Mouse (Mus musculus) embryo, embryonic 10 days (tissue): ENCODE data around the gene Stmnd1.
"Not testable (repeated sequence)": the region's sequence is repeated elsewhere in the genome, so short reads cannot be mapped to it uniquely, and the experiment has no call there.

Experiments
- DNase-seq: peaks from one replicate; pipeline ENCODE4 v3.0.0-alpha.2; 2015; ENCODE audit warnings: low spot score

The Stmnd1 gene

DNA sequence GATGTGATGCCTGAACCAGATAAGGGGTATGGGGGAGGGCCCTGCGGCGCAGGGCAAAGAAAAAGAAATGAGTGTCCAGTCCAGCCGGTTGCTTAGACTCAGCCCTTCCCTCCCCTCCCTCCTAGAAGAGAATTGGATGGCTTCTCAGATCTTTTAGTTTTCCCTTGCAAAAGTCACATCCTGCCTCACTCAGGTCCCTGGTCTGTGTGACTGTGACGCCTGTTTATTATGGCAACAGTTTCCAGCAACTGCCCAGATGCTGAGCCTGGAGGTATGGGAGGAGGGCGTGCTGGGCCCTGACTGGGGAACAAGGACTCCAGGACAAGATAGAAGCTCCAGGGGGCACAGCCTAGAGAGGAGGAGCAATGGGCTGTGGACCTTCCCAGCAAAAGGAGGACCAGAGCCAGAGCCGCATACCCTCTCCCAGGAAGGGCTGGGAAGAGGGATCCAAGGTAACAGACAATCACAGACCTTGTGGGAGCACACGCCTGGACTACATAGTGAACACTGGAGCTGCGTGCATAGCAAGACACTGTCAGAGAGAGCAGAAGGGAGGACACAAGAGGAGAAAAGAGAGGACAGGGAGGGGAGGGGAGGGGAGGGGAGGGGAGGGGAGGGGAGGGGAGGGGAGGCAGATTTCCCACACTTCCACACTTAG lies at the start of gene Stmnd1:
Gene Stmnd1, plus strand, starts transcription at position 269 of the 658 bp plus-strand sequence.
- DNase-seq: peak; percentile 27

DNA sequence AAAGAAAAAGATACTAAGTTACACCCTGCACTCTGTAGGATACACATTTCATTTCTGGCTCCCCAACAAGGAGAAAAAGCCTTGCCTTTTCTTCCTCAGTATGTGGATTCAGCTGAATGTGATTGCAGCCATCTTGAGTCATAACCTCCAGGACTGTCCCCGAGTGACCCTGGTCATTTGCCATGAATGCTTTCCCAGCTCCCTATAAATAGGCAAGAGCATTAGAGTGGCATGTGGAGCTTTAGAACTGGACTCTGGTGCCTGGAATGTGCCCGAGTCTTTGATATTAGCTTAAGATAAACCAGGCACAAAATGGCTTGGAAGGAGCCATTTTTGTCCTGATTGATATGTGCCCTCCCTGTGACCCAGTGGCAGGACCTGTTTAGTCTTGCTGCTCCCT lies 46.6 kb upstream of the Stmnd1 start:
- no peak for DNase-seq

DNA sequence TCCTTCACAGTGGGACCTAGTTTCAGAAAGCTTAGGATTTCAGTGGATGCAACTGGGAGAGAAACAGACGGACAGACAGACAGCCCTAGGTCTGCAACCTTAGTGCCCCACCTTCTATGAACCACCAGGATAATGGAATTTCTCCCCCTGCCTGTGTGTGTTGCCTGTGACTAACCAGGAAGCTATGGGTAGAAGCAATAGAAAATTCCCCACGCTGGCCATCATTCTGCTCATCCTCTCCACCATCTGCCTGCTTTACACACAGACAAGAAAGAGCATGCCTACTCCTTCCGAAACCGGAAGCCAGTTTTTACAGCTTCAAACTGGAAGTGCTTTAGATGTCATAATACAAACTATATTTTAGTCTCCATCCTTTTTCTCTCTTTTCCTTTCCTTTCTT lies 46.0 kb upstream of the Stmnd1 start:
- DNase-seq: no peak

DNA sequence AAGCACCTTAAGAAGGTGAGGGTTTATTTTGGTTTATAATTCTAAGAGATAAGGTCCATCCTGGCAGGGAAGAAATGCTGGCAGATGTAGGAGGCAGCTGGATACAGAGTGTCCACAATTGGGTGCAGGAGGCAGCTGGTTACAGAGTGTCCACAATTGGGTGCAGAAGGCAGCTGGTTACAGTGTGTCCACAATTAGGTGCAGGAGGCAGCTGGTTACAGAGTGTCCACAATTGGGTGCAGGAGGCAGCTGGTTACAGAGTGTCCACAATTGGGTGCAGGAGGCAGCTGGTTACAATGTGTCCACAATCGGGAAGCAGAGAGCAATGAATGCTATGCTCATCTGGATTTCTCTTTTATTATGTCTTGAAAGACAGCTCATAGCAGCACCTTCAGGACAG lies 44.8 kb upstream of the Stmnd1 start:
- DNase-seq: not testable (repeated sequence)

DNA sequence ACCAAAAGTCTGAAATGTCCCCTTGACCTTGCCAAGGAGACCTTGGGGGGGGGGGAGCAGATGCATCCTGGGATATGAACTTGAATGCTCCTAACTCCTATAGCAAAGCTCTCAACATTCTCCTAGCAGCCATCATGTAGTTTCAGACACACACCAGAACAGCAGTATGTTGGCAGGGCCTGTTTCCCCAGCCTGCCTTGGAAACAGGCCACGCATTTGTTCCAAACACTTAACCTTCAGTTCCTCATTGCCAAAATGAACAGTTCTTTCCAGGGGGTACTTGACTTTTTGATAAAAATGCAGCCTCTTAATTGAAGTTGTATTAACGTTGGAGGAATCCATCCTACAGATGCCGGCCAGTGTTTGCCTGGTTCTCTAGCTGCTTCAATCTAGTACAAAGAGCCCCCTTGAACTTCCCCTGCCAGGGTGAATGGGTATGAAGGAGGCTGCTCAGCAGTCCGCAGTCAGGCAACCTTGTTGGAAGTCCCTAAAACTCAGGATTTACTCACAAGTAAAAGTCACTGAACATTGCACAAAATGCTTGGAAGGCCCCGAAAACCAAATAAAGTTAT lies 41.9 kb upstream of the Stmnd1 start:
- no peak for DNase-seq

DNA sequence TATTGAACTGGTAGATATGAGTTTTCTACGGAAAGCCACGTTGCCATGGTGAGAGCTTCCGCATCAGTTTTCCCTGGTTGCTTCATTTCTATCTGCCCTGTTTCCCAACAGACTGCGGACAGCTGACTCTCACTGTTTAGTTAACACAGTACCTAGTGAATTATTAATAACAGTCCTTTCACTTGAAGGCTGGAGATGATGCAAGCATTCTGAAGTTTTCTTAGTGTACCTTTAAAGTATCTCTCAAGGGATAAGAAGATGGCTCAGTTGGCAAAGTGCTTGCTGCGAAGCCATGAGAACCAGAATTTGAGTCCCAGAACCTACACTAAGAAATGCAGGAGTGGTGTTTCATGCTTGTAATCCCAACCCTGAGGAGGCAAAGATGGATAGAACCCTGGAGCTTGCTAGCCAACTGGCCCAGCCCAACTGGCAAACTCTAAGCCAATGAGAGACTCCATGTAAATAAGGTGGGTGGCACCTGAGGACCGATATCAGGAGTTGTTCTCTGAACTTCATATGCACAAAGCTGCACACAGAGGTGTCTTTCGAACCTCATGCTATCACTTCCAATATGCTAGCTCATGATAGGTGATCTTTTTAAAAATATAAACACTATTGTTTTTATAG lies 35.7 kb upstream of the Stmnd1 start:
- peak; percentile 42 for DNase-seq

DNA sequence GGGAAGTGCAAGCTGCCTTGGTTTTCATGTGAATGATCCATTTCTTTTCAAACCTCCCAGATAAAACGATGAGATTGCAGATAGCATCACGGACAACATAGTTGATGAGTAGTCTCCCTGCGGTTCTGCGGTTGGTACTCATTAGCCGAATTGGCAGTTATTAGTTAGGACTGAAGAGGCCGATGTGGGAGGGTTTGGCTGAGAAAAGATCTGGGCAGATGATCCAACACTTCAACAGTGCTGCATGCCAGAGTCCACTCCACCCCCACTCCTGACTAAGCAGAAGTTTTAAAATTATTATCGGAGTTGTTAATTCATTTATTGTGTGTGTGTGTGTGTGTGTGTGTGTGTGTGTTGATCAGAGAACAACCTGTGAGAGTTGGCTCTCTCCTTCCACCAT lies 34.7 kb upstream of the Stmnd1 start:
- no peak for DNase-seq

DNA sequence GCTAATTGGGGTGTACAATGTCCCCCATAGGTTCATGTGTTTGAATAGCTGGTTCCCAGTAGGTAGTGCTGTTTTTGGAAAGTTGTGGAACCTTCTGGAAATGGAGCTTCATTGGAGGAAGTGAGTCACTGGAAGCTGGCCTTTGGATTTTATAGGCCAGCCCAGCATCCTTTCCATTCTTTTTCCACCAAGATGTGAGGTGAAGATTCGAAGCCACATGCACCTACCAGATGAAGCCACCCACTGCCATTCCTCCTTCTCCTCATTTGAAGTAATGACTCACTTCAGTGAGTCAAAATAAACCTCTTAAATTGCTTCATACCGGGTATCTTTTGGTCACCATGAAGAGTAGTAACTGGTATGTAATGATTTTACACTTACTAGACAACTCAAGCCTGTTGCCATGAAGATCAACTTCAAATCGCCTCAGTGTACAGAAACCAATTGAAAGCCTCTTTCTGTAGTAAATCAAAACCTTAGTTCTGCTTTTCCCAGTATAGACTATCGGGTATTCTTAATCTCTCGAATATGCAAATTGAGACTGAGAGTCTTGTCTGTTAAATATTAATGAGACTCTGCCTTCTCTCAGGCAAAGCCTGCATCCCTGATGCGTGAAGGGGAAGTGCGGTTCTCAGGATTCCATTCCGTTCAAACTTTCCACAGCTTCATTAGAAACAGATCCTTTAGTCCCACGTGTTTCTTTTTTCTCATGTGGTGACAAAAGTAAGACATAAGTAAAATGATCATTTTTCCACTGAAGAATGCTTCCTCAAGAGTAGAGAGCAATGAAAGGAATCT lies 31.9 kb upstream of the Stmnd1 start:
- DNase-seq: no peak

DNA sequence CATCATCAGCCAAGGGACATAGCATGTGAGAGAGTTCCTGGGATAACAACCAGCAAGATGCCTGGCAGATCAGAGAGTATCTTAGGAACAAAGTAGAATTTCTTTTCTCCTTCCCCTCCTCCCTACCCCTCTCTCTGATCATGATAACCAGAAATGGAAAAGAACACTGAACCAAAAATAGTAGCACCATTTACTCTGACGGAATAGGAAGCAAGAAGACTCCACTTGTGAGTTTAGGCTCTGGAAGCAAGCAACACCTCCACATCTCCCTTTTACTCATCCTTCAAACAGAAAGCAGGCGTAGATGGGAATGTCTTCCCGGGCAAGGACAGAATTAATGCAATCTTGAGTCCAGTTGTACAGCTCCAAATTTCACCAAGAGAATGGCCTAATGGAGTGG lies 19.8 kb upstream of the Stmnd1 start:
- DNase-seq: no peak

DNA sequence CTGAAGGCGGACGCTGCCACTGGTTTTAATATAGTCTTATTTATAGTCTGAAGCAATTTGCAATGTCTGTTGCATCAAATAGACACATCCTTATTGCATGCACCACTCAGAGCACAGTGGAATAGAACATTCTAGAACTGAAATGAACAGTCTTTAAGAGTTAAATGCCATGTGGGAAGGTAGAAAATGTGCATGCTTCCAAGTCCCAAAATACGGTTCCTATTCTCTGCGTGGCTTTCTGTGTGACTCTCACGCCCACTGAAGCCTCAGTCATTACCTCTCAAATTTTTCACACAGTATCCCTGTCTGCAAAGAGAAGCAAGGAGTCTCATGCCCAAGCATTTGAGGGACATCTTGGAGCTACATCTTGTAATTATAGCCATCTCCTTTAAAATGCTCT lies 19.4 kb upstream of the Stmnd1 start:
- DNase-seq: no peak

DNA sequence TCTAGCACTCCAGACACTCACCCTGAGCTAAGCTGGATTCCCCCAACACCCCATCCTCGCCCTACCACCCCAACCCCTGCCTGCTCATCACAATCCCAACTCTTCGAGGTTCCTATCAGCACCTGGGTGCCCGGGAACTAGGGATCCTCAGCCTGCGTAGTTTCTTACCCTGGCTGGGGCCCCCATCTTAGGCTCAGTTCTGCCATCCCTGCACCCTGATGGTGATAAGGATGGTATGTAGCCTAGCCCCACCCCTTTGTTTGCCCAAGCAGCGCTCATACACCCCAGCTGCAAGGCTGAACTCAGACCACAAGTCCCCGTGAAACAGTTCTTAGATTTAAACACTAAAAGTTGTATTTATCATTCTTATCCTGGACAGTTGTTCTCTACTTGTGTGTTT lies 17.9 kb upstream of the Stmnd1 start:
- no peak for DNase-seq

DNA sequence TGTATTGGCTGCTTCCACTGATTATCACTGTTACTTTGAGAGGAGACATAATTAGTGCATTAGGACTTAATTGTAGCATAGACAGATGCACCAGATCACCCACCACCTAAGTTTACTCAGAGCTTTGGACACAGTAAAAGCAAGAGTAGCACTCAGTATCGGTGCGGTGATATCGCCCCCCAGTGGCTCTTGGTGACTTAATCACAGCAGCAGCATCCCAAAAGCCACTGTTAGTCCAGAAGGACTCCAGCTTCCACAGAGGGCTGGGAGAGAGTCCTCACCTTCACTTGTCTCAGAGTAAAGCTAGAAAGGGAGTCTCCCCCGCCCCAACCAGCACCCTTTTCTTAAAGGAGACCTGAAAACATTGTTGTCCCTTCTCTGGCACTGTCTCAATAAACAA lies 15.7 kb upstream of the Stmnd1 start:
- peak; percentile 88 for DNase-seq

DNA sequence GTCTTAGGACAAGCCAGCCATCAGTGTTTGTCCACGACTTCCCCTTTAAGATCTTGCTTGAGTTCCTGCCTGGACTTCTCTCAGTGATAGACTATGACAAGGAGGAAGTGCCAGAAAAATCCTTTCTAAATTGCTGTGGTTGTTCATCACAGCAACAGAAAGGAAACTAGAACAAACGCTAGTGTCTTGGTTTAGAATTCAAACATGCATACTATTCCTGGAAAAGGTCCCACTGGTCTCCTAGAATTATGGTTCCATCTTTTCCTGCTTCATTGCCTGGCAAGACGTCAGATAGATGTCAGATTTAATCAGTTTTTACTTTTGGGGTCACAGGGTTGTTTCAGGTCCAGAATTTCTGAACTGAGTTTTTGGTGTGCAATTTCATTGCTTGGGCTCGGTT lies 14.0 kb upstream of the Stmnd1 start:
- DNase-seq: no peak

DNA sequence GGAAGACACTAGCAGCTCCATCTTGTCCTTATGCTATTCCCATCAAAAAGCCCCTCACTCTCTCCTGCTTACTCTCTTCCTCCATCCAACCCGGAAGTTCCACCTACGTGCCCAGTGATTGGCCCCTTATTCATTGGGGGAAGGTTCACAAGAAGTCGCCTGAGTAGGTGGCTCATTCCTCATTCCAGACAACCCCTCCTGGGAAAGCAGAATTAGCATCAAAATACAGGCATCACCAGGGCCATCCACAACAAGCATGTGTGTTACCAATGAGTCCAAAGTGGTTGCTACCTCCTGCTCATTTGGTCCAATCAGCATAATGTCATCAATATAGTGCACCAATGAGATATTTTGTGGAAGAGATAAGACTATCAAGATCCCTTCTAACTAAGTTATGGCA lies 12.3 kb upstream of the Stmnd1 start:
- DNase-seq: no peak

DNA sequence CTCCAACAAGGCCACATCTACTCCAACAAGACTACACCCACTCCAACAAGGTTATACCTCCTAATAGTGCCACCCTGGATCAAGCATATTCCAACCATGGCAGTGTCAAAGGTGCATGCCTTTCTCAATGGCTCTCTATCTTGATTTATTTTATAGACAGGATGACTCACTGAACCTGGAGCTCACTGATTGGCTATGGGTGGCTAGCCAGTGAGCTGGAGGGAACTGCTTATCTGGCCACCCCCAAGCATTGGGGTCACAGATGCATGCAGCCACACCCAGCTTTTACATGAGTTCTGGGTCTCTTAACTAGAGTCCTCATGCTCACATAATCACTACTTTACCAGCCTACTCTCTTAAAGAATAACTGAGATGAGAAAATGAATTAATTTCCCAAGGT lies 5.7 kb upstream of the Stmnd1 start:
- DNase-seq: no peak

DNA sequence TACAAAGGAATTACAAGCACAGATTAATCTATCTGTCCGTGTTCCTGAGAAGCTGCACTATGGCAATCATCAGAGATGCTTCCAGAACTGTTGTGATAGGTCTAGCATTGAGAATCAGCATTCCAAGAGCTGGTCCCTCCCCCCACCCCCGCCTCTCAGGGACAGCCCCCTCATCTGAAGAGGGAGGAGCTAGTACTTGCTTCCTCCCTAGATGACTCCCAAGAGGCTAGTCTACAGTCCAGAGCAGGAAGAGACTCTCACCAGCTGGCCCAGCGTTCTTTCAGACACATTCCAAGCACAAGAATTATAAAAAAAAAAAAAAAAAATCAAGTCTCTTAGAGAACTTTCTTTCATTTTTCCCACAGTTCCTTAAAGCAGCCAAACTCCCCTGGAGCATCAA lies 5.2 kb upstream of the Stmnd1 start:
- no peak for DNase-seq

DNA sequence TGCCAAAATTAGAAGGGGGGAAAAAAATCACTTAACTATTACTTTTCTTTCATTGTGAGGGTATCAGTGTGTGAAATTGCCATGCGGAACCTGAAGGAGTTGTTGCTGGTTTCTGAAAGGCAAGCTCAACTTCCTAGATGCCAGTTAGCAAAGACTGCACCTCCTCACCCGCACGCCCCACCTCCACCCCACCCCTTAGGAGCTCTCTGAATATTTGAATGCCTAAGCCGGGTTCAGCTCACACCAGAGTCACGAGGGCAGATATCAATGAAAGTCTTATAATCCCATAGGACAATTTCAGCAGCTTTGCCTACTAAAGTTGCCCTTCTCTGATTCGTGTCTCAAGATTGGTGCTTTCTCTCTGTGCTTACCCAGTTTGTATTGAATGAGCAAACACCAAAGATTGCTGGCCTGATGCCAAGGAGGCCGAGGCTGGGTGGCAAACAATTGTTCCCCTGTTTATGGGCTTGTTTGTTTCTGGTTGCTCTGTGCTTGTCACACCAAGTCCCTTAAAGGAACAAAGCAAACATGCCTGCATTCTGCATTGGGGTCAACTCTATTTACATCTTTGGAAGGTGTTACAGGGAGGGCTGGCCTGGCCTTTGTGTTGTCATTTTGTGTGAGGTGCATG lies 4.6 kb upstream of the Stmnd1 start:
- no peak for DNase-seq

DNA sequence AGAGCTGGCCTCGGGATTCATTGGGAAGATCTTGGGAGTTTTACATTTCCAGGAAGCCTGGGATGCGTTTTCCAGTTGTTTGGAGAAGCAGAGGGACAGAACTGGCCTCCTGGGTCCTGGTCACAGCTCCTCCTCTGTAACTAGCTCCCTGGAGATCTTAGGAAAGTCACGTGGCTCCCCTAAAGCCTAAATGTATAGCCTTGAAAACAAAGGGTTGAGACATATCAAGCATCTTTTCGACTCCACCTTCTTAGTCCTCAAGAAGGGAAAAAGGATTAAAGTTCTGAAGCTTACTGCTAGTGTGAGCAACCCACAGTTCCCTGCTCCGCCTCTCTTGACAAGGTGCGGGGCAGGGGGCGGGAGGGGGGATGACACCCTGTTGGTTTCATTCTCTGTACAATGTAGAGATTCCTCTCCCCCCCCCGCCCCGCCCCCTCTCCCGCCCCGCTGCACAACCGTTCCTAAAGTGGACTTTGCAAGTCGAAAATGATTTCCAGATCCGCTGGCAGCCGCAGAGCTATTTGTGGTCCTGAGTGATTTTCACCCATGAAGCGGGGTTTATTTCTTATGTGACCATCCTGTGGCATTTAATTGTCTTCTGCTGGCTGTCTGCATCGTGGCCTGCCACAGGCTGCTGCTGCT lies 589 bp upstream of the Stmnd1 start:
- DNase-seq: no peak

DNA sequence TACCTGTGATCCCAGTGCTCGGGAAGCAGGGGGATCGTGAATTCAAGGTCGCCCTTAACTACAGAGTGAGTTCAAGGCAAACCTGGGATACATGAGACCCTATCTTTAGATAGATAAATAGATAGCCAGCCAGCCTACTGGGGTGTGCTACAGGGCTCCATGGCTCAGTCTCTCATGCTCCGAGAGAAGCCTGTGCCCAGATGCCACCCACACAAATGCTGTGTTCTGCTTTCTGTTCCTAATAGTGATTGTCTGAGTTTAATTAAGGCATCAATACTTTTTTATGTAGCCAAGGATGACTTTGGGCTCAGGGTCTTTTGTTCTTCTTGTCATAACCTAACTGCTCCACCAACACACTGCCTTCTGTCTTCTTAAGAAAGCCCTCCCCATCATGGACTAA lies 2.2 kb downstream of the Stmnd1 start:
- DNase-seq: no peak

DNA sequence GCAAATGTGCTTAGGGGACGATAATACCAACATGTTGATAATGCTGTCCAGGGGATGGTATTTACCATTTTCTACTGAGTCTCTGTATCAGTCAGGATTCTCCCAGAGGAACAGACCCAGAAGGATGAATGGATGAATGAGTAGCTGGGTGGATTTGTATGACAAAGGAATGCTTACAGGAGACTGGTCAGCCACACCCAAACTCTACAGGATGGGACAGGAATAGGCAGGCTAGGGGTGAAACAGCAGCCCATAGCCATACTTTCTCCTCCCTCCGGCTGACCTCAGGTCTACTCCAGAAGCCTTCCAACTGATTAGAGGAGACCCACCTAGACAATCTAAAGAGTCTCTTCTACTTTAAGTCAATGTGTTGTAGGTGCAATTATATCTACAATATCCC lies 9.0 kb downstream of the Stmnd1 start:
- no peak for DNase-seq

DNA sequence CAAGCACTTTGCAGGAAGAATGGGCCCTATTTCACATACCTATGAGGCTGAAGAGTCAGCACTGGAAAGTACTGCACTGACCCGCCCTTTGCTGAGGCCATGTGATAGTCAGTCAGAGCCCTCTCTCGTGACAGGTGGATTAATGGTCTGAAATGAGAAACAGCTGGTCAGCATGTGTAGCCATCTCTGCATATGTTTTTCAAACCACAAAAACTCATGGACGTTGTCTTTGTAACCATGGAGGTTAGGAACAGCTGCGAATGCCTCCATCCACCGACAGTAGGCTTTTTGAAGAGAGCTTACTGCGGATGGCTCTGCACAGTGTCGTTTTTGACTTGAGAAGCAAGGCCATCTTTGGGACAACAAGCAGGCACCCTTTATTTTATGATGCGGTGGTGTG lies 14.3 kb downstream of the Stmnd1 start:
- DNase-seq: peak; percentile 44

DNA sequence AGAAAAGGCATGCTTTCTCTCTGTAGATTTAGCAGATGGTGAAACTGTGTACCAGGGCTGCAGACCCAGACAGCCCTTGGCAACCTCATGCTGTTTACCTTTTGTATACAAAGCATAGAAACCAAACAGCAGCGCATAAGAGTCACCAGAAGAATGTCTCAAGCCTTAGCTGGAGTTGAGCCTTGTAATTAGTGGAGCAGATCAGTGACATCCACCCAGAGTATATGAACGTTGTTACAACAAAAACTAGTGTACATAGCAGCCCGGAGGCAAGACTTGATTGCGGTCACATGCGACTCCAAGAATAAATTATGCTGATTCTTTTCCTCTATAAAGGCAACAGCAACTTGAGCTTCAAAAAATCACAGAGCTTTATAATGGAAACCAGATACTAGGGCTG lies 14.9 kb downstream of the Stmnd1 start:
- no peak for DNase-seq
